Comparison of ENCODE assay signal across 19 mouse cellular contexts in genomic region chr2:164991808-164992207, GRCm38 (mm10). TPM values are rescaled to one million over a fixed set of nuclear protein-coding genes. Genes with fewer than 3 reads are reported as not detected.
DNase-seq lines count a peak whose midpoint lies in the region; ATAC-seq lines count a peak whose summit lies in the region.
"Had no signal": no experiment of that assay in that cellular context is flagged by ENCODE, and none has a peak within 500 bp of the region (broad histone marks: within the 10 kb centered on the region; RNA-seq: fewer than 3 reads in every experiment).

No protein-coding gene starts in this region.

- H3K9ac ChIP-seq in lung, embryonic 16.5 days (ENCODE audit: low read length), result no peak overlapping the region
- H3K9ac ChIP-seq: forebrain, postnatal 0 days; heart, embryonic 13.5 days; hindbrain, embryonic 14.5 days; lung, embryonic 14.5 days; midbrain, embryonic 13.5 days had no signal

- peak; percentile 31 for DNase-seq in adrenal gland, postnatal 14 days
- DNase-seq in adrenal gland, postnatal 36 days, result no peak
- peak; percentile 20 for DNase-seq in kidney, adult 11 months
- DNase-seq in kidney, postnatal 4 days, result no peak
- DNase-seq in lung, postnatal 10 days, result no peak
- DNase-seq in adipocyte (ENCODE audit: low spot score), result no peak
- DNase-seq: forebrain, postnatal 0 days; gastrocnemius, postnatal 25 days; lung, embryonic 14.5 days; right cerebral cortex, postnatal 25 days; spleen, adult 18-20 months had no signal

- H3K4me2 ChIP-seq in lung, embryonic 16.5 days (ENCODE audit: low read depth, low read length), result no peak overlapping the region
- H3K4me2 ChIP-seq: heart, embryonic 13.5 days; hindbrain, embryonic 14.5 days; liver, embryonic 11.5 days; lung, embryonic 14.5 days; midbrain, embryonic 13.5 days had no signal

- H3K4me3 ChIP-seq in lung, embryonic 16.5 days (ENCODE audit: low read length), result no peak overlapping the region
- H3K4me3 ChIP-seq: forebrain, embryonic 10.5 days; heart, embryonic 13.5 days; midbrain, embryonic 13.5 days had no signal

- no peak overlapping the region for H3K27ac ChIP-seq in lung, embryonic 16.5 days (ENCODE audit: low read length)
- H3K27ac ChIP-seq: forebrain, embryonic 10.5 days; heart, embryonic 13.5 days; hindbrain, embryonic 14.5 days; kidney, postnatal 0 days; midbrain, embryonic 13.5 days had no signal

- H3K4me1 ChIP-seq in lung, embryonic 16.5 days (replicated peaks; ENCODE audit: control insufficient read depth, insufficient read depth, low read length), result no peaks in the 10 kb centered on the region; the same call in 1 of the 2 replicates
- H3K4me1 ChIP-seq: heart, embryonic 13.5 days had no signal

- no peaks in the 10 kb centered on the region for H3K36me3 ChIP-seq in lung, embryonic 16.5 days (ENCODE audit: control insufficient read depth, insufficient read depth, low read length)
- H3K36me3 ChIP-seq: forebrain, embryonic 10.5 days; heart, embryonic 13.5 days had no signal

- no peaks in the 10 kb centered on the region for H3K9me3 ChIP-seq in lung, embryonic 16.5 days (ENCODE audit: control insufficient read depth, low read length)
- H3K9me3 ChIP-seq: forebrain, embryonic 10.5 days; heart, embryonic 13.5 days; midbrain, embryonic 13.5 days had no signal

- peaks cover 4% of the 10 kb centered on the region; the same call in 1 of the 2 replicates for H3K27me3 ChIP-seq in lung, embryonic 16.5 days (ENCODE audit: control insufficient read depth, insufficient read depth, low read depth, low read length)

- 13% methylated on average over 10 of the region's 10 CpGs for WGBS in lung, embryonic 16.5 days

- ATAC-seq in lung, embryonic 16.5 days (ENCODE audit: low read depth), result 0 out of 2 replicates have a peak, but pooled peaks have one; percentile 26
- ATAC-seq in megakaryocyte progenitor cell, adult 5-6 weeks (replicated peaks; ENCODE audit: poor library complexity), result peak; percentile 77
- ATAC-seq: forebrain, postnatal 0 days; midbrain, embryonic 13.5 days had no signal

RNA-seq across cellular contexts. Expression of gene Slc12a5, which starts 31.2 kb away (rescaled TPM):
- 8.4 and 8.7 TPM in 2 replicates for total RNA-seq in adrenal gland, postnatal 14 days (2021)
- 1 to 10 TPM; 4.3 to 7.9 TPM for total RNA-seq in adrenal gland, postnatal 36 days (2021)
- 0.47 and 0.53 TPM in 2 replicates for polyA plus RNA-seq in lung, embryonic 16.5 days (2015; fragmentation: Nextera tagmentation; extraction: Ambion mirVana)
- total RNA-seq in megakaryocyte progenitor cell, adult 5-6 weeks (2015), result 0.15 and 0.27 TPM in 2 replicates
- total RNA-seq in megakaryocyte progenitor cell, adult 5-6 weeks (2017), result 0.51 and 0.96 TPM in 2 replicates

RNA-seq across cellular contexts. Expression of gene Ncoa5, which starts 42.9 kb away (rescaled TPM):
- 37.6 and 40.5 TPM in 2 replicates for total RNA-seq in adrenal gland, postnatal 14 days (2021)
- 10 to 100 TPM; 28.9 to 36.0 TPM for total RNA-seq in adrenal gland, postnatal 36 days (2021)
- 64.3 and 64.4 TPM in 2 replicates for polyA plus RNA-seq in lung, embryonic 16.5 days (2015; fragmentation: Nextera tagmentation; extraction: Ambion mirVana)
- 17.0 and 19.8 TPM in 2 replicates for total RNA-seq in megakaryocyte progenitor cell, adult 5-6 weeks (2015)
- 31.2 and 40.9 TPM in 2 replicates for total RNA-seq in megakaryocyte progenitor cell, adult 5-6 weeks (2017)

RNA-seq across cellular contexts. Expression of gene Mmp9, which starts 51.2 kb away (rescaled TPM):
- 1.7 and 2.0 TPM in 2 replicates for total RNA-seq in adrenal gland, postnatal 14 days (2021)
- total RNA-seq in adrenal gland, postnatal 36 days (2021), result under 1 TPM; 0.56 to 0.60 TPM
- 2.0 and 7.8 TPM in 2 replicates for polyA plus RNA-seq in lung, embryonic 16.5 days (2015; fragmentation: Nextera tagmentation; extraction: Ambion mirVana)
- 11.2 and 14.2 TPM in 2 replicates for total RNA-seq in megakaryocyte progenitor cell, adult 5-6 weeks (2015)
- total RNA-seq in megakaryocyte progenitor cell, adult 5-6 weeks (2017), result 5.7 and 11.8 TPM in 2 replicates

Comparison
In these comparisons a context has a peak if more than half of its experiments do, and no peak if none do; other contexts are left out.
1. DNase-seq: peak in adrenal gland, postnatal 14 days (single experiment) and kidney, adult 11 months (single experiment); none in adrenal gland, postnatal 36 days (0 of 2), kidney, postnatal 4 days (0 of 2), lung, postnatal 10 days (single experiment) and adipocyte (single experiment).